In the genomic region with DNA sequence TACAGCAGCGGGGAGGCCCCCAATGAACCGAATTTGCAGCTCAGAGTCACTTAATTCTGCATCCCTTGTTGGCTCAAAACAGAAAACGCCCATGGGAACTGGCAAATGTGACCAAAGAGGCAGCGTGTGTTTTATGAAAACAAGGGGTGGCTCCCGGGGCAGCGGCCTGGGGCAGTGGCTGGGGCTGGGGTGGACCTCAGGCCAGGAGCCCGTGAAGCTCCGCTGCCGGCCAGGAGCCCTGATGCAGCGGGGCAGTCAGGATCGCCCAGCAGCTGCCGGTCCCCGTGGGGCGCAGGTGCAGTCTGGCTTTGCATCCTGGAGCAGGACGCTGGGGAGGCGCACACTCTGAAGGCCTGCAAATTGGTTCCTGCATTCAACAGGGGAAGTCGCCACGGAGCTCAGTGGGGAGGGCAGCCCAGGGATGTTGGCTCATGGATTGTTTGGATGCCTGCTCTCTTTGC, we compare ENCODE assay signal across 8 mouse cellular contexts.
DNase-seq lines count a peak whose midpoint lies in the region; ATAC-seq and TF ChIP-seq lines count a peak whose summit lies in the region.

No protein-coding gene starts in this region.

- no peaks in the 10 kb centered on the region for H3K27me3 ChIP-seq in heart, embryonic 16.5 days (ENCODE audit: control insufficient read depth, insufficient read depth, low read length)
- no peaks in the 10 kb centered on the region for H3K27me3 ChIP-seq in stomach, embryonic 16.5 days (ENCODE audit: control insufficient read depth, insufficient read depth, low read length)

- H3K27ac ChIP-seq in layer of hippocampus, adult 2 months, result peak overlapping the region; percentile 55
- H3K27ac ChIP-seq in heart, embryonic 16.5 days (ENCODE audit: low read length), result no peak overlapping the region
- no peak overlapping the region for H3K27ac ChIP-seq in stomach, embryonic 16.5 days (ENCODE audit: low read length)

- H3K4me1 ChIP-seq in heart, embryonic 16.5 days (ENCODE audit: control insufficient read depth, insufficient read depth, low read length), result peaks cover 35% of the 10 kb centered on the region
- peaks cover 30% of the 10 kb centered on the region for H3K4me1 ChIP-seq in stomach, embryonic 16.5 days (ENCODE audit: control insufficient read depth, insufficient read depth, low read length)

- no peak for ATAC-seq in heart, embryonic 16.5 days (replicated peaks; ENCODE audit: extremely low read depth, insufficient read depth, low FRiP score)
- ATAC-seq in megakaryocyte progenitor cell, adult 5-6 weeks (replicated peaks; ENCODE audit: poor library complexity), result peak; percentile 38
- ATAC-seq in stomach, embryonic 16.5 days (ENCODE audit: insufficient read depth, low FRiP score), result no peak

- H3K4me3 ChIP-seq in layer of hippocampus, adult 2 months, result peak overlapping the region; percentile 6; the same call in 1 of the 2 replicates
- no peak overlapping the region for H3K4me3 ChIP-seq in heart, embryonic 16.5 days (ENCODE audit: low read length)
- H3K4me3 ChIP-seq in stomach, embryonic 16.5 days (replicated peaks; ENCODE audit: low read length), result no peak overlapping the region

- peak overlapping the region; percentile 44 for H3K4me2 ChIP-seq in heart, embryonic 16.5 days (ENCODE audit: low read depth, low read length)
- peak overlapping the region; percentile 14; the same call in 1 of the 2 replicates for H3K4me2 ChIP-seq in stomach, embryonic 16.5 days (ENCODE audit: low read depth, low read length)

- DNase-seq in layer of hippocampus, adult 2 months (ENCODE audit: low spot score in 2 of 2), result no peak
- DNase-seq in layer of hippocampus, adult 9-11 months, result no peak
- peak; percentile 56 to 62 for DNase-seq in cerebellum, postnatal 25 days
- DNase-seq in layer of hippocampus, adult 8-10 months (ENCODE audit: low spot score in 2 of 2), result no peak
- no peak for DNase-seq in frontal cortex, postnatal 10 days (ENCODE audit: low spot score in 2 of 2)

- no peak for TF ChIP-seq CTCF in layer of hippocampus, adult 2 months (conservative IDR thresholded peaks at IDR 0.05)

- H3K36me3 ChIP-seq in heart, embryonic 16.5 days (ENCODE audit: control insufficient read depth, insufficient read depth), result no peaks in the 10 kb centered on the region
- H3K36me3 ChIP-seq in stomach, embryonic 16.5 days (ENCODE audit: control insufficient read depth, insufficient read depth, low read length), result no peaks in the 10 kb centered on the region

- no peaks in the 10 kb centered on the region for H3K9me3 ChIP-seq in heart, embryonic 16.5 days (replicated peaks; ENCODE audit: control insufficient read depth, low read length)
- H3K9me3 ChIP-seq in stomach, embryonic 16.5 days (replicated peaks; ENCODE audit: control insufficient read depth, low read length), result no peaks in the 10 kb centered on the region

- peak overlapping the region; percentile 33; the same call in 1 of the 2 replicates for H3K9ac ChIP-seq in heart, embryonic 16.5 days (ENCODE audit: low read length)
- H3K9ac ChIP-seq in stomach, embryonic 16.5 days (ENCODE audit: low read length), result peak overlapping the region; percentile 53

- 24% methylated on average over 18 of the region's 18 CpGs for WGBS in heart, embryonic 16.5 days
- WGBS in stomach, embryonic 16.5 days, result 25% methylated on average over 18 of the region's 18 CpGs

Comparison
In these comparisons a context has a peak if more than half of its experiments do, and no peak if none do; other contexts are left out.
1. DNase-seq: peak in cerebellum, postnatal 25 days (2 of 2); none in layer of hippocampus, adult 2 months (0 of 2), layer of hippocampus, adult 9-11 months (single experiment), layer of hippocampus, adult 8-10 months (0 of 2) and frontal cortex, postnatal 10 days (0 of 2).